Mouse (Mus musculus) mature B cell (primary cell): ENCODE measurements around the gene Rasgrp2.

Experiments used
- in situ Hi-C: fragments of 300-500 bp; cut with MboI; formaldehyde crosslinking; loops from 2 replicates; pipeline ENCODE4 v1.14.3; 2019

Rasgrp2 gene

GRCm38 (mm10) chr19:6427653-6428434, 28.7 kb downstream of the Rasgrp2 start:
- in situ Hi-C loops: no loop called here

- in situ Hi-C loops: no loop called here
Observed at GRCm38 (mm10) chr19:6428501-6429200, 29.5 kb downstream of the Rasgrp2 start.

GRCm38 (mm10) chr19:6443016-6443415, 43.9 kb downstream of the Rasgrp2 start:
- in situ Hi-C loops: no loop called here

- in situ Hi-C loops: no loop called here
Observed at GRCm38 (mm10) chr19:6445761-6446423, 46.8 kb downstream of the Rasgrp2 start.

- in situ Hi-C loops: no loop called here
Observed at GRCm38 (mm10) chr19:6446736-6447437, 47.7 kb downstream of the Rasgrp2 start.

GRCm38 (mm10) chr19:6448752-6449151, 49.6 kb downstream of the Rasgrp2 start:
- in situ Hi-C loops: no loop called here

GRCm38 (mm10) chr19:6449841-6450240, 50.7 kb downstream of the Rasgrp2 start:
- in situ Hi-C loops: no loop called here

GRCm38 (mm10) chr19:6452030-6452494, 52.9 kb downstream of the Rasgrp2 start:
- in situ Hi-C loops: no loop called here

- in situ Hi-C loops: no loop called here
Observed at GRCm38 (mm10) chr19:6452672-6453310, 53.7 kb downstream of the Rasgrp2 start.

- in situ Hi-C loops: no loop called here
Observed at GRCm38 (mm10) chr19:6453349-6453748, 54.2 kb downstream of the Rasgrp2 start.

GRCm38 (mm10) chr19:6454041-6454720, 55.0 kb downstream of the Rasgrp2 start:
- in situ Hi-C loops: no loop called here

GRCm38 (mm10) chr19:6459504-6459903, 60.4 kb downstream of the Rasgrp2 start:
- in situ Hi-C loops: no loop called here

- in situ Hi-C loops: no loop called here
Observed at GRCm38 (mm10) chr19:6462841-6463240, 63.7 kb downstream of the Rasgrp2 start.

GRCm38 (mm10) chr19:6464306-6465071, 65.3 kb downstream of the Rasgrp2 start:
- in situ Hi-C loops: no loop called here
